Mouse (Mus musculus) intestine, postnatal 0 days (tissue): ENCODE results near the gene Lurap1. TPM values are rescaled to one million over a fixed set of nuclear protein-coding genes. Genes with fewer than 3 reads are reported as not detected.

Source experiments
- ATAC-seq: fragments of 200-750 bp; cut with Nextera tagmentation; 2 replicates; pipeline ENCODE4 v1.8.0; 2017; ENCODE audit warnings: mild to moderate bottlenecking, moderate TSS enrichment, moderate library complexity
- H3K27ac ChIP-seq: fragments of 300-500 bp; sonication (generic); 2 replicates; pipeline ENCODE4 v1.5.1; 2014; ENCODE audit warnings: mild to moderate bottlenecking, low read depth, low read length, moderate library complexity
- H3K27me3 ChIP-seq: fragments of 300-500 bp; sonication (generic); replicated peaks from 2 replicates; pipeline ENCODE4 v1.6.1; 2014; ENCODE audit warnings: low read length, mixed read lengths; ENCODE audit not compliant: control insufficient read depth, insufficient read depth
- H3K36me3 ChIP-seq: fragments of 300-500 bp; sonication (generic); 2 replicates; pipeline ENCODE4 v1.6.1; 2014; ENCODE audit warnings: mild to moderate bottlenecking, moderate library complexity; ENCODE audit not compliant: control insufficient read depth, insufficient read depth
- H3K4me1 ChIP-seq: fragments of 300-500 bp; sonication (generic); replicated peaks from 2 replicates; pipeline ENCODE4 v1.6.1; 2014; ENCODE audit warnings: antibody characterized with exemption, low read length, mixed read lengths; ENCODE audit not compliant: control insufficient read depth, insufficient read depth
- H3K4me2 ChIP-seq: fragments of 300-500 bp; sonication (generic); replicated peaks from 2 replicates; pipeline ENCODE4 v1.6.1; 2014; ENCODE audit warnings: low read depth, mild to moderate bottlenecking, moderate library complexity
- H3K4me3 ChIP-seq: fragments of 300-500 bp; sonication (generic); 2 replicates; pipeline ENCODE4 v1.5.1; 2014; ENCODE audit warnings: low read depth, low read length
- H3K9ac ChIP-seq: fragments of 300-500 bp; sonication (generic); 2 replicates; pipeline ENCODE4 v1.6.1; 2014; ENCODE audit warnings: mild to moderate bottlenecking, low read depth, low read length
- H3K9me3 ChIP-seq: fragments of 300-500 bp; sonication (generic); 2 replicates; pipeline ENCODE4 v1.6.1; 2016; ENCODE audit warnings: mixed run types; ENCODE audit not compliant: control insufficient read depth
- CTCF ChIP-seq: sonication (generic); IDR thresholded peaks from 2 replicates; pipeline ENCODE4 v1.5.1; 2016; ENCODE audit warnings: low read depth, mild to moderate bottlenecking, control low read depth, antibody characterized with exemption, moderate library complexity
- WGBS: fragments of 180-500 bp; shearing (Covaris S2); extraction: QIAGEN DNeasy Blood & Tissue Kit; methylation state at CpG from one replicate; pipeline ENCODE4 v1.1.7; 2014; 5-methylcytosine and 5-hydroxymethylcytosine counted together
- polyA plus RNA-seq: library from polyadenylated mRNA; unstranded; fragments of >200 nt; fragmentation: Nextera tagmentation; extraction: Ambion mirVana; gene quantifications from 2 replicates; pipeline ENCODE4 v1.2.1, GENCODE M21; 2015

Gene Lurap1
- polyA plus RNA-seq, 1 experiment from 2014 or later = 0.56 TPM

- no peak overlapping the region for H3K9ac ChIP-seq
- TF ChIP-seq CTCF = no peak
- H3K36me3 ChIP-seq = no peaks in the 10 kb centered on the region
- ATAC-seq = no peak
- no peak overlapping the region for H3K27ac ChIP-seq
- H3K4me1 ChIP-seq = no peaks in the 10 kb centered on the region
- H3K27me3 ChIP-seq = no peaks in the 10 kb centered on the region
- H3K4me2 ChIP-seq = no peak overlapping the region
- WGBS = 67% methylated on average over 4 of the region's 4 CpGs
- no peaks in the 10 kb centered on the region for H3K9me3 ChIP-seq
- H3K4me3 ChIP-seq = no peak overlapping the region
Measured at GRCm38 (mm10) chr4:116125803-116126386, 25.2 kb downstream of the Lurap1 start.

- no peaks in the 10 kb centered on the region for H3K9me3 ChIP-seq
- H3K27ac ChIP-seq = no peak within 1 kb of the TSS
- H3K4me1 ChIP-seq = no peaks in the 10 kb centered on the region
- H3K4me2 ChIP-seq = peak within 1 kb of the TSS; percentile 66
- no peaks in the 10 kb centered on the region for H3K36me3 ChIP-seq
- ATAC-seq = peak; percentile 88
- peak within 1 kb of the TSS; percentile 51 for H3K4me3 ChIP-seq
- no peaks in the 10 kb centered on the region for H3K27me3 ChIP-seq
- peak; percentile 61 for TF ChIP-seq CTCF
- 1% methylated on average over 24 of the region's 24 CpGs for WGBS
- H3K9ac ChIP-seq = peak within 1 kb of the TSS; percentile 46
Measured at GRCm38 (mm10) chr4:116123602-116124519, 27.3 kb downstream of the Lurap1 start, which contains the start of the genes Rad54l and Pomgnt1. TSS of gene Rad54l (minus strand) at chr4:116123690. TSS of gene Pomgnt1 (plus strand) at chr4:116123840.

GRCm38 (mm10) chr4:116122762-116123161, 28.4 kb downstream of the Lurap1 start:
- H3K9ac ChIP-seq = 0 out of 2 replicates have a peak overlapping the region, but pooled peaks have one; percentile 0
- H3K27ac ChIP-seq = no peak overlapping the region

GRCm38 (mm10) chr4:116111486-116111885, 39.7 kb downstream of the Lurap1 start:
- Histone ChIP-seq H3K4me2 (no peak overlapping the region), H3K9me3 (no peaks in the 10 kb centered on the region), H3K4me3 (no peak overlapping the region), H3K27me3 (no peaks in the 10 kb centered on the region), H3K27ac (no peak overlapping the region), H3K36me3 (peaks cover 5% of the 10 kb centered on the region), H3K4me1 (no peaks in the 10 kb centered on the region), H3K9ac (no peak overlapping the region)
- ATAC-seq = no peak
- WGBS = 92% methylated on average over 2 of the region's 2 CpGs
- TF ChIP-seq CTCF = no peak

More at GRCm38 (mm10) chr4:116122762-116123161, 28.4 kb downstream of the Lurap1 start:
- H3K36me3 ChIP-seq = no peaks in the 10 kb centered on the region
- no peaks in the 10 kb centered on the region for H3K9me3 ChIP-seq
- H3K4me1 ChIP-seq = no peaks in the 10 kb centered on the region
- H3K27me3 ChIP-seq = no peaks in the 10 kb centered on the region
- WGBS = 0% methylated on average over 1 of the region's 1 CpGs
- H3K4me2 ChIP-seq = peak overlapping the region; percentile 66
- ATAC-seq = no peak
- H3K4me3 ChIP-seq = peak overlapping the region; percentile 51
- no peak for TF ChIP-seq CTCF

GRCm38 (mm10) chr4:116110695-116111094, 40.4 kb downstream of the Lurap1 start:
- Histone ChIP-seq H3K27me3 (no peaks in the 10 kb centered on the region), H3K36me3 (peaks cover 5% of the 10 kb centered on the region), H3K4me2 (no peak overlapping the region), H3K27ac (peak overlapping the region; percentile 21; the same call in 1 of the 2 replicates), H3K4me1 (no peaks in the 10 kb centered on the region), H3K4me3 (no peak overlapping the region), H3K9me3 (no peaks in the 10 kb centered on the region), H3K9ac (no peak overlapping the region)
- ATAC-seq = peak; percentile 79
- no peak for TF ChIP-seq CTCF
- 65% methylated on average over 6 of the region's 6 CpGs for WGBS

- no peak for ATAC-seq
- WGBS = 89% methylated on average over 5 of the region's 5 CpGs
Measured at GRCm38 (mm10) chr4:116105278-116105677, 45.9 kb downstream of the Lurap1 start.

More at GRCm38 (mm10) chr4:116105278-116105677, 45.9 kb downstream of the Lurap1 start:
- TF ChIP-seq CTCF = no peak
- Histone ChIP-seq H3K27me3 (no peaks in the 10 kb centered on the region), H3K27ac (no peak overlapping the region), H3K9me3 (no peaks in the 10 kb centered on the region), H3K4me1 (no peaks in the 10 kb centered on the region), H3K36me3 (peaks cover 15% of the 10 kb centered on the region; the same call in 1 of the 2 replicates), H3K4me3 (no peak overlapping the region), H3K4me2 (no peak overlapping the region), H3K9ac (no peak overlapping the region)
